Comparison of ENCODE assay signal across 8 mouse cellular contexts in the genomic region with DNA sequence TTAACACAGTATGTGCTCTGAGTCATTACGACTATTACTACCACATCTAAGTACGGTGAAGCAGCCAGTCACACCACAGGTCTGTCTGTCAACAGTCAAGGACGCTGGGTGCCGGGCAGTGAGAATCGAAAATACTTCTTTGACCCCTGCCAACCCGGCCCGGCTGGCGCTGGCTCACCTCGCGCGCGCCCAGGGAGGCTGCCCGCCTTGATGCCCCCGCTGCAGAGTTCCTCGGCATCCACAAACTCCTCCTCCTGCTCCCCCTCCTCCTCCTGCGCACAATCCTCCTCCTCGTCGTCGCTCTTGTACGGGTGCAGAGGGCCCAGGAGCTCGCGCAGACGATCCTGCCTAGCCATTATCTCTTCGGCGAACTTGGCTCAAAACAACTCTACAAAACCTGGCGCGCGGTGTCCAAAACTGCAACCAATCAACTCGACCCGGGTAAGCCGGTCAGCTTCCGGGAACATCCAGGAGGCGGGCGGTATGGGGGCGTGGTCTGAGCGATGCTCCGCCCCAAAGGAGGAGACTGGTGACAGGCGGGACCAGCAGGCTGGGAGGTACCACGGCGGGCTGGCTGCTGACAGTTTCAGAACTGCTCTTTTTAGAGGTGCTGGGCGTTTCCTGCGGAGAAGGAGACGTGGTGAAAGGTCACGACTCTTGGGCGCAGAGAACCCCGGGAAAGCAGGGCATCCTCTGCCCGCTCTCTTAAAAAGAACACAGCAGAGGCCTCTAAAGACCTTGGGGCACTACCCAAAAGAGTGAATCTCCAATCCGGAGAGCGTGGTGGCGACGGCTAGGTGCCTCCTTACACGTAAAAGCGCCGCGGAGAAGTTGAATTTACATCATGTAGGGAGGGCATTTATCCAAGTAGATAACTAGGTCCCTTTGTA. TPM values are rescaled to one million over a fixed set of nuclear protein-coding genes. Genes with fewer than 3 reads are reported as not detected.
A peak's percentile ranks its signal among the peaks of the same experiment; 100 is the strongest.
DNase-seq lines count a peak whose midpoint lies in the region; ATAC-seq lines count a peak whose summit lies in the region.

A gene (minus strand): TSS at position 481 of the 890 bp plus-strand sequence.

- peak; percentile 98 for DNase-seq in R1 (ENCODE audit: low read depth, low spot score)
- DNase-seq in cerebellum, postnatal 25 days = peak; percentile 95 to 97
- DNase-seq in frontal cortex, postnatal 25 days (ENCODE audit: low spot score in 2 of 2) = peak; percentile 91 to 92
- peak; percentile 93 for DNase-seq in hindbrain, embryonic 14.5 days (ENCODE audit: low spot score)
- peak; percentile 93 to 94 for DNase-seq in layer of hippocampus, postnatal 36 days
- DNase-seq in lung, postnatal 36 days = peak; percentile 98
- DNase-seq in retina, postnatal 1 day = peak; percentile 97
- peak; percentile 98 to 99 for DNase-seq in urinary bladder, adult 18-20 months (ENCODE audit: low spot score in 2 of 2)

- WGBS in hindbrain, embryonic 14.5 days = under 1% methylated on average over 55 of the region's 55 CpGs

- H3K27me3 ChIP-seq in hindbrain, embryonic 14.5 days (ENCODE audit: control insufficient read depth, insufficient read depth, low read length) = no peaks in the 10 kb centered on the region

- H3K4me3 ChIP-seq in hindbrain, embryonic 14.5 days (replicated peaks; ENCODE audit: low read length) = peak within 1 kb of the TSS; percentile 50

- no peak within 1 kb of the TSS for H3K27ac ChIP-seq in hindbrain, embryonic 14.5 days

- no peaks in the 10 kb centered on the region for H3K36me3 ChIP-seq in hindbrain, embryonic 14.5 days (replicated peaks; ENCODE audit: control insufficient read depth, insufficient read depth)

- no peaks in the 10 kb centered on the region for H3K4me1 ChIP-seq in hindbrain, embryonic 14.5 days (replicated peaks; ENCODE audit: control insufficient read depth, insufficient read depth, low read length)

- H3K9ac ChIP-seq in hindbrain, embryonic 14.5 days = peak within 1 kb of the TSS; percentile 51

- H3K9me3 ChIP-seq in hindbrain, embryonic 14.5 days (ENCODE audit: control insufficient read depth, low read length) = no peaks in the 10 kb centered on the region

- ATAC-seq in hindbrain, embryonic 14.5 days (ENCODE audit: low FRiP score) = peak; percentile 98

- peak within 1 kb of the TSS; percentile 70 for H3K4me2 ChIP-seq in hindbrain, embryonic 14.5 days (replicated peaks)

RNA-seq across cellular contexts. Expression of the gene that starts here (rescaled TPM):
- 2.0 and 2.2 TPM in 2 replicates for polyA plus RNA-seq in hindbrain, embryonic 14.5 days (2014; fragmentation: Nextera tagmentation; extraction: Ambion mirVana)
- 1 to 10 TPM; 3.8 to 4.2 TPM for total RNA-seq in layer of hippocampus, postnatal 36 days (2021)
